Mouse (Mus musculus): ENCODE measurements around the gene Acoxl.
A peak's percentile ranks its signal among the peaks of the same experiment; 100 is the strongest.

Acoxl gene

DNA sequence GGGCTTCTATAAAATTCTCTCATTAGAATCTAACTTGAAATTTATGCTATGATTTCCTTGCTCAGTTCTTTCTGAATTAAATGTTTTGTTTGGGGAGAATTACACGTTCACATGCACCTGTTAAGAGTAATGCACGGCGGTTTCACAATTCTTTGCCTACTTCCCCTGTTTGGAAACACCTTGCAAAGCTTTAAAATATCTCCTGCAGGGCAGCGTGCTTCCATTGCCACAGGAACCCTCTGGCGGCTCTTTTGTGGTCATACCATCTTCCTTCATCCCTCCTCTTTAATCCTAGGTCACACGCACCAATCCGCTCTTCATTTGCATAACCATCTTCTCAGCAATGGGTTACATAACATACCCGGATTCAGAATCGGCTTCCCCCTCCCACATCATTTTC lies 272.9 kb downstream of the Acoxl start:
- no peak for DNase-seq (ENCODE audit: low read depth in 1 of 2, low spot score in 2 of 2)

DNA sequence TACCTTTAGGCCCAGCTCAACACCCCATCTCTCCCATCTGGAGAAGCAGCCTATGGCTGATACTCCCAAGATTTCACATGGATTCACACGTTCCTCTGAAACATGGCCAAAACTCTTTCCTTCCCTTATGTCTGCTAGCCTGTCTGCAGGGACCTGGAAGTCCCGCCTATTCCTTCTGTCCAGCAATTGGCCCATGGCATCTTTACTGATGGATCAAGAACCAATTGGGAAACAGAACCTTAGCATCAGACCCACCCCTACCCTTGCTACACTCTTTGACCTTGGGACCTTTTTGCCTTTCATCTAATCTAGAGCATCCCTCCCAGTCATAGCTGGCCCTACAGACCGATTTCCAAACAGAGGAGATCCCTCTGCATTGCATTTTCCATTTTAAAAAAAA lies 275.9 kb downstream of the Acoxl start:
- DNase-seq (ENCODE audit: low read depth in 1 of 2, low spot score in 2 of 2): no peak

DNA sequence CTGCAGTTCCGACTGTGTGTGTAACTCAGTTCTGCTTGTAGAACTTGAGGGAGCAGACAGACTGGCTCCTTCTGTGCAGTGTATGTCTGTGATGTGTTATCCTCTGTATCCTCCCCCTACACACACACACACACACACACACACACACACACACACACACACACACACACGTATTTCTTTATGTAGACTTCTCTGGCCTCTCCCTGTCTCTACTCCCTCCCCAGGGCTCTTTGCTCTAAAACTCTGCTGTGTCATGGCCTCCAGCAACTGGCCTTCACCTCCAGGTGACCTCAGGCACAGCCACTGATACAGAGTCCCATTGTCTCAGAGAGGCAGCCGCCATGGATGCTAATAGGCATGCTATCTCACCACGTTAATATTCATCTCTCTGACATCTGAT lies 276.9 kb downstream of the Acoxl start:
- DNase-seq (ENCODE audit: low read depth in 1 of 2, low spot score in 2 of 2): no peak

DNA sequence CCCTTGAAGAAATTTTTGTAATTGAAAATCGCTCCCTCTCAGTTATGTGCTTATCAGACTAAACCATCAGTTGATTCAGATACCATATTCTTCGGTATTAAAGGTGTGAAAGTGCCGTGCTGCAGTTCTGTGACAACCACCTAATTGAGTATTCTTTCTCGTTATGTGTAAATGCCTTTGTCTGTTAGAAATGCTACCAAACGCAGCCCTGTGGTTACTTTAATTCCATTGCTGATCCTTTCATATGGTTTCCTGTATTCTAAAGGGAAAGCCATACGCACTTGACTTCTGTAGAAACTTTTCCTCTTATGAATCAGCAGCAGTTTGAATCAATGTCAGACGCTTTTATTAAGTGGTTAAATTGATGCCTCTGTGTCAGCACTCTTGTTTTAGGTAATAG lies 278.9 kb downstream of the Acoxl start:
- no peak for DNase-seq (ENCODE audit: low read depth in 1 of 2, low spot score in 2 of 2)

DNA sequence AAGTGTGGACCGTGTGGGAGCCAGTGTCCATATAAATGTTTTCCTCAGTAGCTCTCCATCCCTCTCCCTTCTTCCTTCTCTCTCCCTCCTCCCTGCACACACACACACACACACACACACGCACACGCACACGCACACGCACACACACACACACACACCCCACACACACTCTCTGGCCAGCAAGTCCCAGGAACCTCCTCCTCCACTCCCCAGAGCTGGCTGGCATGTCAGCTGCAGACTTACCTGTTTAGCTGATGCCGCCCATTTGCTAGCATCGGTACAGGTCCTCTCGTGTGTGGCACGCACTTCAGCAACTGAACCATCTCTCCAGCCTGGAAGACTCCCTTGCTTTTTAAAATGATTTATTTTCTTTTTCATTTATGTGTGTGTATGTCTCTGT lies 280.3 kb downstream of the Acoxl start:
- DNase-seq (ENCODE audit: low read depth in 1 of 2, low spot score in 2 of 2): no peak

DNA sequence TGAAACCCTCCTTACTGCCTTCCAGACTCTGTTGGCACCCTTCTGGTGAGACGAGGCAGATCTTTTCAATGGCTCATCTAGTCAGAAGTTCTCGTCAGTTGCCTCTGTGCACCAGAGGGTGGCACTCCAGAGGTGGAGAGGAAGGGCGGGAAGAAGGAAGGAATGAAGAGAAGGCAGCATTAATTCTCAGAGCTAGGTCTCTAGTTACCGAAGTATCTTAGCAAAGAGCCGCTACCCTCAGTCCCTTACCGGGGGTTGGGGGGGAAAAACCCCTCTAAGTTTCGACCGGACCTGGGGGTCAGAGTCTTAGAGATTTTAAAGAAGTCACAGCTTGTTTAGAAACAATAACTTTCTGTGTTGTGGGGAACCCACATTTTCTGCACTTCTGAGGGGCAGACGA lies 283.8 kb downstream of the Acoxl start:
- DNase-seq (ENCODE audit: low read depth in 1 of 2, low spot score in 2 of 2): peak in 1 of 2 experiments; percentile 33

DNA sequence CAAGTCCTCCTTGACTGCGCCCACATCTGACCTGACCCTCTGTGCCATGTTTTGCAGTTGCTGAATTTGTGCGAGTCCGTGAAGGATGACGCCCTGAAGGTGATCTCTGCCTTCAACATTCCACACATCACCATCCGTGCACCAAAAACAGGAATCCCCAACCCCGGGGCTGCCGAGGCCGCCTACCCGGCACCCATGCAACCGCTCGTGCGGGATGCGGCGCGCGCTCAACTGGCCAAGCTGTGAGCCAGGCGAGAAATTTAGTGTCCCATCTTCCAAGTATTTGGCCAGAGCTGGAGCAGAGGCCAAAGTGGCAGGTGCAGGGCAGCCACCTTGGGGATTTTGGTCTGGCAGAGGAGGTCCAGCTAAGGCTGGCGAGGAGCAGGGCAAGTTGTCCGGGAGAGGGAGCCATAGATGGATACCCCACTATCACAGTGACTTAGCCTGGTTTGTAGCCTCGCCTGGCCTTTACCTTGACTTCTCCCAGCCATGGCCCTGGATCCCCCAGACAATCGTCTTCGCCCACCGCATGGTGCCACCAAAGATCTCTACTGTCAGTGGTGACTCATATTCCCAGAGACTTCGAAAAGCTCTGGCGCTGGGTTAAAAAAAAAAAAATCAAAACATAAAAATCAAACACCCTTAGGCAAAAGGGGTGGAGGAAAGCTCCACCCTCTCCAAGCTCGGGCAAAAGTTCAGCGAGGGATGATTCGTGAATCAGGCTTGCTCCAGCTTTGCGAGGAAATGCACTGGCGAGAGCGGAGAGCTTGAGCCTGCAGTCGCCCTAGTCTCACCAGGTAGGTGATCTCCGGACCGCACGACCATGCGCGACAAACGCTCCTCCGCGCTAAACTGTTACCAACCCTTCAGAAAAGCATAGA lies 284.5 kb downstream of the Acoxl start:
- no peak for DNase-seq (ENCODE audit: low read depth in 1 of 2, low spot score in 2 of 2)

DNA sequence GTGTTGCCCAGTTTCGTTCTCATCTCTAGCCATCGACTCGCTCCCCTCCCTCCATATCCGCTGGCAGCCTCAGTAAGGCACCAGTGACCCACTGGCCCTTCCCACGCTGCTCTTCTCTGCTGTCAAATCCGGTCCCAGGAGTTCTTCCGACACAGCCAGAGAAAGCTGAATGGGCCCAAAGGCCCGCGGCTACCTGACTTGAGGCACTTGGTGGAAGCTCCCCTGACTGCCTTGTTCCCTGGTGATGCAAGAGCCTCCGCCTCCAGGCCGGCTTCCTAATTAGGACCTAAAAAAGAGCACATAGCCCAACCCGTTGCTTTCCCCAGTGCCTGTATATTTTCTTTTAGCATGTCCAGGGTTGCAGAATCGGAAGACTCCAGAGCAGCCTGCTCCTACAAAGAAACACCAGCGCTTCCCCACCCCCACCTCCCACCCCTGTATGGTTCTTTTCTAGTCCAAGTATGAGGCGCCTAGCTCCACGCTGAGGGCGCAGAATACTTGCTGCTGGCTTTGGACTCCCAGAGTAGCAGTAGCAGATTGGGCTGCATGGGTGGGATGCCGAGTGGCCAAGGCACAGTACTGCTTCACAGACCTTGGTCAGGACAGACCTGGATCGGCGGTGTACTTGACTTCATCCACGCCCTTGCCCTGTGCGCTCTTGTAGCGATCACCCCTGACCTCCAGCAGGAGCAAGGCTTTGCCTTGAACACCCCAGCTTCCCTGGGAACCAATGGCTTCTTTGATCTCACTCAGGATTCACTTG lies 285.4 kb downstream of the Acoxl start:
- DNase-seq (ENCODE audit: low read depth in 1 of 2, low spot score in 2 of 2): peak in 1 of 2 experiments; percentile 25

DNA sequence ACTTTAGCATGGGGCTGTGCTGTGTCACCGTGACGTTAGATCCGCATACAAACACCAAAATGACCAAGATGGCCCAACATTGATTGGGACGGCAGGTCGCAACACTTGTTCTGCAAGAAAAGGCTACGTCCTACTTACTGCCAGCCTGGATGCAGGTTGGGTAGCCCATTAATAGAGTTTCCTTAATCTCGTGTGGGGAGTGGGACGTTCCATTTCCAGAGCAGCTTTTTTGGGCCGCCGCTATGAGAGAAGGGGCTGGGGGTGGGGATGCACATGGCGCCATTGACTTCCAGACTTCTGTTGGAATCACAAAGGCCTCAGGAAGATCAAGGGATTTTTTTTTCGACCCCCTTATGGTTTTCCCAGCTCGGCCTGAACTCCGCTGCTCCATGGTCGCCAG lies 286.0 kb downstream of the Acoxl start:
- DNase-seq (ENCODE audit: low read depth in 1 of 2, low spot score in 2 of 2): no peak

DNA sequence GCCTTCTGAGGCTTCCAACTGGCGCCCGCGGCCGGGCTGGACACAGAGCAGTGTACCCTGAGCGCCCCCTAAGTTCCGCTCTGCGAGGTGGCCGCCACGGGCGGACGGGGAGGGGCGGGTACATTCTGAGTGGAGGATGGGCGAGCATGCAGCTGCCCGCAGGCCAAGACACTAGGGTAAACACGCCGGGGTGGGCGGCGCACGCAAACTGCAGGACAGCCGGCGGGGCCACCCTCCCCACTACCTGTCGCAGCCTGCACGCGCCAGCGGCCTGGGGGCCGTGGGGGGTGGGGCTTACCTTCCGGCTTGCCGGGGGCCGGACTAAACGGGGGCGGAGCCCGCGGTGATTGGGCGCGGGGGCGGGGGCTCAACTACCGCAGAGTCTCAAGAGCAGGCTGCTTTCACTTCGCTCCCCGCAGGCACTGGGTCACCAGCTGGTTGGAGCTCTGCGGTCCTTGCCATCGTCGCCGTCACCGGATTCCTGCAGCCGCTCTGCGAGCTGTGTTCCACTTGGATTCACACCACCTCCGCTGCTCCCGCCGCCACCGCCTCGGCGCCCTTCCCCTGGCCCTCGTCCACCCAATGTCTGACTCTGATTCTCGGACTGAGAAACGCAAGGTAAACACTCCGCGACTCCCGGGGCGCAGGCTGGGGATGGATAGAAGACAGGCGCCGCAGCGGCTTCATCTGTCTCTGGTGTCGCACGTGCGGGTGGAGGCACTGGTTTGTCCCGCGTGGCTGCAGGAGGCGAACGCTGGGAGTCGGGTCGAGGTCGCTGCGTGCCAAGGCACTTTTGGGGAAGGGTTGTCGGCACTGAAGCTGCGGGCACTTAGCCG lies 287.2 kb downstream of the Acoxl start, which contains the start of gene Bcl2l11:
Gene Bcl2l11, plus strand, starts transcription at position 404 of the 836 bp plus-strand sequence.
- peak; percentile 85 to 93 for DNase-seq (ENCODE audit: low read depth in 1 of 2, low spot score in 2 of 2)

DNA sequence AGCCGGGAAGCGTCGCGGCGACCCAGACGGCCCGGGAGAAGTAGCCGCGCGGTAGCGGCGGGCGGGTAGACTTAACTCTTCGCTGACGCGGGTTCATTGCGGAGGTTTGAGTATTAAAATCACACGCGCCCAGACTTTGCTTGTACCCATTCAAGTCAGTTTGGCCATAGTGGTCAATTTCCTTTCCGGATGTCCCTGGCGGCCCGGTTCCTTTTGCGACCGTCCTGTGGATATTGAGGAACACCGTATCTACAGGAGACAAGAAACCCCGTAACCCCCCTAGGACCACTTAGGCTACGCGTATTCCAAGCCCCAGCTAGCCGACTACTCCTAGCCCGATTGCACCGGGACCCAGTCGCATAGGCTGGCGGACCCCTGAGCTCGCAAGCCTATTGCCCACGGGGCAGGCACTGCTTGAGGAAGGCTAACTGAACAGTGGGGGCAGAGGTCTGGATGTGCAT lies 287.9 kb downstream of the Acoxl start:
- peak in 1 of 2 experiments; percentile 23 for DNase-seq (ENCODE audit: low read depth in 1 of 2, low spot score in 2 of 2)

DNA sequence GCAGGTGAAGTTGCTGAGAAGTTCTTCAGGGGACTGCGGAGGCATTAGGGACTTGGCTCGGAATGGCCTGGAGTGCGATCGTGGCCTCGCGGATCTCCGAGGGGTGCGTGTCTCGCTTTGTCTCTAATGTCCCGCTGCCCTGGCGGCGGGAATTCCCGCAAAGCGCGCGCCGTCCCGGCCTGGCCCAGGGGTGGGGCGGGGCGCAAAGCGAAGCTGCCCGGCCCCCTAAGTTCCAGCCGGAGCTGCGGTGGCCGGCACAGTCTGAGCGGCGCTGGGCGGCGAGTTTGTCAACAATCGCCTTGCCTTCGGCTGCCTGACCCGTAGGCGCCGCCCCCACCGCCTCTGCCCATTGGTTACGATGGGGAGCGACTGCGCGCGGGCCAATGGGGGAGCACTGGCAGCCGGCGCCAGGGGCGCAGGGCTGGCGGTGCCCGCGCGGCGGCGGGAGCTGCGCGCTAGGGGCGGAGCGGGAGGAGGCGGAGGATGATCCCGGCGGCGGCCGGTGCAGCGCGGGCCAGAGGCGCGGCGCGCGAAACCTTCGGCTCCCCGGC lies 288.5 kb downstream of the Acoxl start:
- DNase-seq (ENCODE audit: low read depth in 1 of 2, low spot score in 2 of 2): peak; percentile 84 to 91

DNA sequence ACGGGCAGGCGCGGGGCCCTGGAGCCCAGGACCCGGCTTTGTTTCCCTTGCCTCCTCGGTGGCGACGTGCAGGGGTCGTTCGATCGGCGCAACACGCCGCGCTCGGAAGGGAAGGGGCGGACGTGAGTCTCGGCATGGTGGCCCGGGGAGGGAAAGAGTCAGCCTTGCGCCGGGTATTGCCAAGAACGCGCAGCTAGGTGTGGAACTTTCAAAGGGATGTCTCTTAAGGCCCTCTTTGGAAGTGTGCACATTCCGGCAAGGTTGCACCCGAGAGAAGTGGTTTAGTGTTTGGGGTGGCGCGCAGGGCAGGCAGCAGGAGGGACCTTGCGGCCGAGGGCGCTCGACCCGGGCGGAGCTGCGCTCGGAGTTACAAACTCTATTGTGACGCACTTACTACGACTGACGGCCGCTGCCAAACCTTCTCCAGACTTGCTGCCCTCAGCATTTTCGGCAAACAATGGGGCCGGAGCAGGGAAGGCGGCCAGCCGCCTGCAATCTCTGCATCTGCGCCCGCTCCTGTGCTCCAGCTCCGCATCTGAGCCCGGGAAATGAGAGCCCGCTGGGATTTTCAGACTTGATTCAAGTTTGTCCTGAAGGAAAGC lies 289.1 kb downstream of the Acoxl start:
- DNase-seq (ENCODE audit: low read depth in 1 of 2, low spot score in 2 of 2): peak in 1 of 2 experiments; percentile 63

DNA sequence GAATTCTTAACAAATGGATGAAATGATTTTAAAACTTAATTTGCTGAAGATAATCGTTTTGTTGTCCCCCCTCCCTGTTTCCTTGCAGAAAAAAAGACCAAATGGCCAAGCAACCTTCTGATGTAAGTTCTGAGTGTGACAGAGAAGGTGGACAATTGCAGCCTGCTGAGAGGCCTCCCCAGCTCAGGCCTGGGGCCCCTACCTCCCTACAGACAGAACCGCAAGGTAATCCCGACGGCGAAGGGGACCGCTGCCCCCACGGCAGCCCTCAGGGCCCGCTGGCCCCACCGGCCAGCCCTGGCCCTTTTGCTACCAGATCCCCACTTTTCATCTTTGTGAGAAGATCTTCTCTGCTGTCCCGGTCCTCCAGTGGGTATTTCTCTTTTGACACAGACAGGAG lies 289.9 kb downstream of the Acoxl start:
- no peak for DNase-seq (ENCODE audit: low read depth in 1 of 2, low spot score in 2 of 2)

DNA sequence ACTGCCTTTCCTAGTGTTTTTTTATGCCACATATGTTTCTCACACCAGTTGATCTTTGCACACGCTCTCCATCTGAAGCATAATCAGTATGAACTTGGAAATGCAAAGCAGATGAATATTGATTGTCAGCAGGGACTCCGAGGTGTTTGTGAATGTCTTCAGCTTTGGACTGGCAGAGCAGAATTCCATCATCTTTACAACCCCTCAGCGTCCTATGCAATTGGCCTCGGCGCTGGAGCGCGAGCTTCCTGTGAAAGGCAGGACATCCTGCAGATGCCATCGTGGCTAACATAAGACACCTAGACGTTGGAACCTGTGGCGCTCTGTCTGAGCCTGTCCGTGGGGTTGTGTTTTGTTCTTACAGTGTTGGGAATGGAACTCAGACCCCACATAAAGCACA lies 292.8 kb downstream of the Acoxl start:
- DNase-seq (ENCODE audit: low read depth in 1 of 2, low spot score in 2 of 2): no peak

DNA sequence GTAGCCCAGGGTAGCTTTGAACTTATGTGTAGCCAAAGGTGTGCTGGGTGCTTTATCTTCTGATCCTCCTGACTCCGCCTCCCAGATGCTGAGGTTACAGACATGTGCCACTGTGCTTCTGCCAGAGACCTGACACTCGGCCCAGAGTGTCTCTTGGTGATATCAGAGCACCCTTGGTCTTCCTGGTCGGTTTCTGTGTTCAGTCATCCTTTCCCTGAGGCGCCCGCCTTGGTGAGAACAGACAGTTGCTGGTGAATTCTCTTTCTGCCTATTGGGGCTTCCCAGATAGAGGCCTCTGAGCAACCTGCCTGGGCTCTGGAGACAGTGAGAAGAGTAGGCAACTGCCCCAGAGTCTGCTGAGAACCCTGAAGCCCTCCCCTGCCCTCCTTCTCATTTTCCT lies 294.0 kb downstream of the Acoxl start:
- DNase-seq (ENCODE audit: low read depth in 1 of 2, low spot score in 2 of 2): no peak

DNA sequence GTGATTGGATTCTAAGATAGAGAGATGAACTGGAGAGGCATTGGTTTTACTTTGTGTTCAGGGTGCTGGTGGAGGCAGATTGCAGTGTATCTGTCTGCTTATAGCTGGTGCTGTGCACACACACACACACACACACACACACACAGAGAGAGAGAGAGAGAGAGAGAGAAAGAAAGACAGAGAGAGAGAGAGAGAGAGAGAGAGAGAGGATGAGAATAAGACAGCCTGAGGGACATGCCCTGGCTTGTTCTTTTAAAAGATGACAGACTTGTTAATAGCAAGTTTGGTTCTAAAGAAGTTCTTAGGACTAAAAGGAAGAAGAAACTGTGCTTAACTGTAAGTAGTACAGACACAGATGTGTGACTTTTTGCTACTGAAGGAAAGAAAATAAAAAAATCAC lies 295.2 kb downstream of the Acoxl start:
- DNase-seq (ENCODE audit: low read depth in 1 of 2, low spot score in 2 of 2): no peak

DNA sequence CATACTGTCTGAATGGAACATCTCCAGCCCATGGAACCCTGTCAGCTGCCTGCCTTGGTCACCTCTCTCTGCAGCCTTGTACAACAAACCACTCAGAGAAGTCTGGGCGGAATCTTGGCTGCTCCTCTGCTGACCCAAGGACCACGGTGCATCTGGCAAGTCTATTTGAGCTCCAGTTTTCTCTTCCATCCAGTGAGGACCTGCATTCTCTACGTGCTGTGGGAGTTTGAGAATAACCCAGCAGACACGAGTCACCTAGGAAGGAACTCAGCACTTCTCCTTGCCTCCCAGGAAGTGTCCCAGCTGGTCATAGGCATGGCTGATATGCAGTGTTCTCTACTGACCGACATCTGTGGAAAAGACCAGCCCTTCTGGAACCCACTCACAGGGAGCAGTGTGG lies 295.8 kb downstream of the Acoxl start:
- DNase-seq (ENCODE audit: low read depth in 1 of 2, low spot score in 2 of 2): no peak

DNA sequence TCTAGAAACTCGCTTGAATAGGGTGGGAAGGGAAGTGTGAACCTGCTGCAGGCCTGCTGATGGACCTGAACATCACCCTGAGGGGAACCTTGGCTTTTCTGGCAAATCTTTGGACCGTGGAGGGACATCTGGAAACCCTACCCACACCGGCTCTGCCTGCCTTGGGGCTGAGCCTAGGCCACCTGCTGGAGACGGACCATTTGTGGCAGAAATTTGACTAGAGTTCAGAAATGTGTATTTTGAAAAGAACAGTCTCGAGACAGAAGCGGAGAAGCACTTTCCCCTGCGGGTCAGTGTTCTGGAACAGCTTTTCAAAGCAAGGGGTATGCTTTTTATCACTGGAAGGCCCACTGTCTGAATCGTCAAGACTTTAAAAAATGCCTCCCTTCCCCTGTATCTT lies 296.3 kb downstream of the Acoxl start:
- DNase-seq (ENCODE audit: low read depth in 1 of 2, low spot score in 2 of 2): no peak

DNA sequence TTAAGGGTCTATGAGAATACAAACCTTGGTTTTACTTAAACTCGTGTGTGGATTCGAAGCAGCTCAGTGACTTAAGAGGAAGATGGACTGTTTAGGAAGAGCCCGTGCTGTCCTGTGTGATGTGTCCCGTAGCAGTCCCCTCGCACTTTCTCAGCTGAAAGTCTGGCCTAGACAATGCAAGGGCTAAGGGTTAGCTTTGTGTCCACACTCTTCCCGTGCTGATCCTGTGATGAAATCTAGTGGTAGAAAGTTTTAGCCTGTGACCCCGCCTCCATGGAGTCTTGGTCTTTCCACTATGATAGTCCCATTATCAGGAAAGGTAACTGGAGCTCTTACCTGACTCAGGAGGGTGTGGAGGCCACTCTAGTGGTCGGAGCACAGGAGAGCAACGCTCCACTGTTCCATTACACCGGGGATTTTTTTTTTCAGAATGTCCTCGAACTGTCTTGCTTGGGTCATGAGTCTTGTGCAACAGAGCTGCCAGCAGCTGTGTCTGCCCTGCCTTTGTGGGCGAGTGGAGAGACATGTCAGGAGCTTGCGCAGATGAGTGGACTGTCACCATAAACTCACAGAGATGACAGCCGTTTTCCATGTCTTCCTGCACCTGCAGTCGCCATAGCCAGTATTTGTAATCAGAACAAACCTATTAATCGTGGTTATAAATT lies 298.2 kb downstream of the Acoxl start:
- DNase-seq (ENCODE audit: low read depth in 1 of 2, low spot score in 2 of 2): no peak
